Mouse (Mus musculus): ENCODE measurements at regions not wholly inside any gene's neighbourhood (a gene's known extent, or its start where the extent isn't known, plus 50 kb on each side); places are given as distances from the start of the nearest gene placed in this dataset.

- no peak for DNase-seq (ENCODE audit: low read depth)
- TF ChIP-seq POLR2A (IDR thresholded peaks at IDR 0.05; ENCODE audit: borderline replicate concordance, extremely low read depth, insufficient read depth, insufficient read length, poor library complexity, severe bottlenecking), result no peak
- no peak for TF ChIP-seq CTCF (IDR thresholded peaks at IDR 0.05; ENCODE audit: borderline replicate concordance, extremely low read depth, insufficient read depth, insufficient read length)
These were observed 587.9 kb upstream of the Nrsn1 start for GRCm38 (mm10) chr13:25858207-25858606.

GRCm38 (mm10) chr13:25857569-25857968, 587.3 kb upstream of the Nrsn1 start:
- no peak for DNase-seq (ENCODE audit: low read depth)
- TF ChIP-seq POLR2A (IDR thresholded peaks at IDR 0.05; ENCODE audit: borderline replicate concordance, extremely low read depth, insufficient read depth, insufficient read length, poor library complexity, severe bottlenecking) (no peak), CTCF (IDR thresholded peaks at IDR 0.05; ENCODE audit: borderline replicate concordance, extremely low read depth, insufficient read depth, insufficient read length) (no peak)

- no peak for DNase-seq (ENCODE audit: low read depth)
- TF ChIP-seq CTCF (IDR thresholded peaks at IDR 0.05; ENCODE audit: borderline replicate concordance, extremely low read depth, insufficient read depth, insufficient read length) (no peak), POLR2A (IDR thresholded peaks at IDR 0.05; ENCODE audit: borderline replicate concordance, extremely low read depth, insufficient read depth, insufficient read length, poor library complexity, severe bottlenecking) (no peak)
These were observed 586.8 kb upstream of the Nrsn1 start for GRCm38 (mm10) chr13:25857096-25857495.

- no peak for DNase-seq (ENCODE audit: low read depth)
- no peak for TF ChIP-seq POLR2A (IDR thresholded peaks at IDR 0.05; ENCODE audit: borderline replicate concordance, extremely low read depth, insufficient read depth, insufficient read length, poor library complexity, severe bottlenecking)
- no peak for TF ChIP-seq CTCF (IDR thresholded peaks at IDR 0.05; ENCODE audit: borderline replicate concordance, extremely low read depth, insufficient read depth, insufficient read length)
These were observed 586.2 kb upstream of the Nrsn1 start for GRCm38 (mm10) chr13:25856549-25856948.

- no peak for DNase-seq (ENCODE audit: low read depth)
These were observed 577.9 kb upstream of the Nrsn1 start for GRCm38 (mm10) chr13:25848156-25848555.

GRCm38 (mm10) chr13:25838237-25838636, 567.9 kb upstream of the Nrsn1 start:
- DNase-seq (ENCODE audit: low read depth), result peak; percentile 67
- TF ChIP-seq POLR2A (IDR thresholded peaks at IDR 0.05; ENCODE audit: borderline replicate concordance, extremely low read depth, insufficient read depth, insufficient read length, poor library complexity, severe bottlenecking) (no peak), CTCF (IDR thresholded peaks at IDR 0.05; ENCODE audit: borderline replicate concordance, extremely low read depth, insufficient read depth, insufficient read length) (no peak)

More at GRCm38 (mm10) chr13:25848156-25848555, 577.9 kb upstream of the Nrsn1 start:
- TF ChIP-seq CTCF (IDR thresholded peaks at IDR 0.05; ENCODE audit: borderline replicate concordance, extremely low read depth, insufficient read depth, insufficient read length) (no peak), POLR2A (IDR thresholded peaks at IDR 0.05; ENCODE audit: borderline replicate concordance, extremely low read depth, insufficient read depth, insufficient read length, poor library complexity, severe bottlenecking) (no peak)

- TF ChIP-seq POLR2A (IDR thresholded peaks at IDR 0.05; ENCODE audit: borderline replicate concordance, extremely low read depth, insufficient read depth, insufficient read length, poor library complexity, severe bottlenecking) (no peak), CTCF (IDR thresholded peaks at IDR 0.05; ENCODE audit: borderline replicate concordance, extremely low read depth, insufficient read depth, insufficient read length) (no peak)
- no peak for DNase-seq (ENCODE audit: low read depth)
These were observed 559.0 kb upstream of the Nrsn1 start for GRCm38 (mm10) chr13:25829146-25829924.

GRCm38 (mm10) chr13:25808564-25809253, 538.4 kb upstream of the Nrsn1 start:
- no peak for TF ChIP-seq POLR2A (IDR thresholded peaks at IDR 0.05; ENCODE audit: borderline replicate concordance, extremely low read depth, insufficient read depth, insufficient read length, poor library complexity, severe bottlenecking)
- TF ChIP-seq CTCF (IDR thresholded peaks at IDR 0.05; ENCODE audit: borderline replicate concordance, extremely low read depth, insufficient read depth, insufficient read length), result no peak
- no peak for DNase-seq (ENCODE audit: low read depth)

- DNase-seq (ENCODE audit: low read depth), result peak; percentile 43
- no peak for TF ChIP-seq POLR2A (IDR thresholded peaks at IDR 0.05; ENCODE audit: borderline replicate concordance, extremely low read depth, insufficient read depth, insufficient read length, poor library complexity, severe bottlenecking)
- no peak for TF ChIP-seq CTCF (IDR thresholded peaks at IDR 0.05; ENCODE audit: borderline replicate concordance, extremely low read depth, insufficient read depth, insufficient read length)
These were observed 523.0 kb upstream of the Nrsn1 start for GRCm38 (mm10) chr13:25793216-25793803.

- DNase-seq (ENCODE audit: low read depth), result no peak
These were observed 510.9 kb upstream of the Nrsn1 start for GRCm38 (mm10) chr13:25781161-25781560.

GRCm38 (mm10) chr13:25777706-25778105, 507.4 kb upstream of the Nrsn1 start:
- DNase-seq (ENCODE audit: low read depth), result peak; percentile 42

More at GRCm38 (mm10) chr13:25781161-25781560, 510.9 kb upstream of the Nrsn1 start:
- TF ChIP-seq CTCF (IDR thresholded peaks at IDR 0.05; ENCODE audit: borderline replicate concordance, extremely low read depth, insufficient read depth, insufficient read length), result no peak

More at GRCm38 (mm10) chr13:25777706-25778105, 507.4 kb upstream of the Nrsn1 start:
- TF ChIP-seq CTCF (IDR thresholded peaks at IDR 0.05; ENCODE audit: borderline replicate concordance, extremely low read depth, insufficient read depth, insufficient read length) (no peak), POLR2A (IDR thresholded peaks at IDR 0.05; ENCODE audit: borderline replicate concordance, extremely low read depth, insufficient read depth, insufficient read length, poor library complexity, severe bottlenecking) (no peak)

Data from brain, embryonic 14.5 days (tissue).